Mouse (Mus musculus) CH12.LX (cell line): ENCODE data around the gene Drosha. TPM values are rescaled to one million over a fixed set of nuclear protein-coding genes. Genes with fewer than 3 reads are reported as not detected.

Experiments used
- DNase-seq: peaks from one replicate; pipeline ENCODE4 v3.0.0-alpha.2; 2013; ENCODE audit errors: extremely low read depth
- H3K27ac ChIP-seq: 2 replicates; pipeline ENCODE4 v1.5.1; 2012; ENCODE audit warnings: low read depth, mild to moderate bottlenecking, control low read depth, moderate library complexity; ENCODE audit not compliant: insufficient read depth
- H3K27me3 ChIP-seq: replicated peaks from 2 replicates; pipeline ENCODE3; 2012; ENCODE audit warnings: inconsistent platforms
- H3K36me3 ChIP-seq, 2 experiments: replicated peaks in 1 of 2; 2 replicates each; pipeline versions ENCODE3 to v1.6.1; 2012; ENCODE audit warnings: inconsistent platforms in 1 of 2, low read length in 1 of 2, mild to moderate bottlenecking in 1 of 2, mixed read lengths in 1 of 2, moderate library complexity in 1 of 2; ENCODE audit not compliant: control insufficient read depth in 1 of 2, insufficient read depth in 1 of 2
- H3K4me1 ChIP-seq, 2 experiments: 2 replicates each; pipeline ENCODE4 v1.6.1; 2012; ENCODE audit warnings: inconsistent platforms in 1 of 2, moderate library complexity in 1 of 2; ENCODE audit not compliant: insufficient read depth in 2 of 2, control insufficient read depth in 1 of 2
- H3K4me2 ChIP-seq: 2 replicates; pipeline ENCODE4 v1.6.1; 2012; ENCODE audit warnings: low read depth, mild to moderate bottlenecking, control low read depth; ENCODE audit not compliant: poor library complexity, insufficient read depth, severe bottlenecking
- H3K4me3 ChIP-seq, 3 experiments: fragments of 150-350 bp in 1 of 3; sonication (generic) in 1 of 3; replicated peaks in 1 of 3; 2 replicates each; pipeline versions ENCODE3 to v1.5.1; 2011 to 2012; ENCODE audit warnings: low read depth in 2 of 3, low read length in 2 of 3, mild to moderate bottlenecking in 2 of 3, moderate library complexity in 2 of 3, control low read depth in 1 of 3, improper control_type of control experiment in 1 of 3, inconsistent platforms in 1 of 3, mixed read lengths in 1 of 3; ENCODE audit not compliant: poor library complexity in 1 of 3
- H3K79me2 ChIP-seq: replicated peaks from 2 replicates; pipeline ENCODE4 v1.6.1; 2012; ENCODE audit warnings: mild to moderate bottlenecking, moderate library complexity; ENCODE audit not compliant: control insufficient read depth, poor library complexity, insufficient read depth, severe bottlenecking; ENCODE audit errors: extremely low read depth
- H3K9ac ChIP-seq: 2 replicates; pipeline ENCODE4 v1.6.1; 2012; ENCODE audit warnings: low read depth, mild to moderate bottlenecking, control low read depth, moderate library complexity; ENCODE audit not compliant: insufficient read depth
- H3K9me3 ChIP-seq: replicated peaks from 2 replicates; pipeline ENCODE3; 2012; ENCODE audit warnings: low read length, inconsistent platforms, mixed read lengths
- CTCF ChIP-seq, 2 experiments: IDR thresholded peaks in 1 of 2; conservative IDR thresholded peaks in 1 of 2; 2 replicates each; pipeline ENCODE4 v1.5.1; 2011 to 2012; ENCODE audit warnings: low read depth in 2 of 2, low read length in 2 of 2, improper control_type of control experiment in 1 of 2, inconsistent platforms in 1 of 2, mild to moderate bottlenecking in 1 of 2, moderate library complexity in 1 of 2
- E2F4 ChIP-seq: IDR thresholded peaks from 2 replicates; pipeline ENCODE4 v1.6.1; 2011; ENCODE audit warnings: low read depth, low read length, improper control_type of control experiment; ENCODE audit not compliant: insufficient replicate concordance
- ELF1 ChIP-seq: IDR thresholded peaks from 2 replicates; pipeline ENCODE4 v1.6.1; 2014; ENCODE audit warnings: low read depth, mild to moderate bottlenecking, inconsistent platforms, low read length, improper control_type of control experiment
- EP300 ChIP-seq: IDR thresholded peaks from 2 replicates; pipeline ENCODE4 v1.6.1; 2011; ENCODE audit warnings: low read length, improper control_type of control experiment
- GABPA ChIP-seq: IDR thresholded peaks from 2 replicates; pipeline ENCODE4 v1.6.1; 2012; ENCODE audit warnings: low read depth, low read length, improper control_type of control experiment, inconsistent platforms; ENCODE audit not compliant: insufficient replicate concordance
- JUND ChIP-seq: conservative IDR thresholded peaks from 2 replicates; pipeline ENCODE4 v1.6.1; 2011; ENCODE audit warnings: low read depth, low read length, improper control_type of control experiment
- KAT2A ChIP-seq: IDR thresholded peaks from 2 replicates; pipeline ENCODE4 v1.6.1; 2012; ENCODE audit warnings: low read length, improper control_type of control experiment, inconsistent platforms; ENCODE audit not compliant: insufficient replicate concordance
- MAZ ChIP-seq: IDR thresholded peaks from 2 replicates; pipeline ENCODE4 v1.6.1; 2012; ENCODE audit warnings: low read depth, mild to moderate bottlenecking, inconsistent platforms, low read length, improper control_type of control experiment, moderate library complexity
- MYC ChIP-seq: IDR thresholded peaks from 2 replicates; pipeline ENCODE4 v1.6.1; 2011; ENCODE audit warnings: low read depth, mild to moderate bottlenecking, improper control_type of control experiment, low read length
- NELFE ChIP-seq: IDR thresholded peaks from 2 replicates; pipeline ENCODE4 v1.6.1; 2011; ENCODE audit warnings: low read depth, low read length, improper control_type of control experiment
- POLR2AphosphoS2 ChIP-seq: IDR thresholded peaks from 2 replicates; pipeline ENCODE4 v1.6.1; 2011; ENCODE audit warnings: low read depth, low read length, improper control_type of control experiment
- USF2 ChIP-seq: conservative IDR thresholded peaks from 2 replicates; pipeline ENCODE4 v1.6.1; 2011; ENCODE audit warnings: low read depth, low read length, improper control_type of control experiment
- ZKSCAN1 ChIP-seq: IDR thresholded peaks from 2 replicates; pipeline ENCODE4 v1.6.1; 2012; ENCODE audit warnings: low read depth, inconsistent platforms, low read length, improper control_type of control experiment, borderline replicate concordance
- ZMIZ1 ChIP-seq: IDR thresholded peaks from 2 replicates; pipeline ENCODE4 v1.6.1; 2012; ENCODE audit warnings: low read depth, mild to moderate bottlenecking, inconsistent platforms, low read length, improper control_type of control experiment
- dilution Hi-C: fragments of 300-500 bp; cut with MboI; formaldehyde crosslinking; loops from 2 replicates; pipeline ENCODE4 v1.14.3; 2020; ENCODE audit warnings: low sequenced_read_pairs; ENCODE audit not compliant: extremely low pct_unique_long_range_greater_than_20kb, extremely low pct_ligation_motif_present
- in situ Hi-C: fragments of 300-500 bp; cut with MboI; formaldehyde crosslinking; loops from 3 replicates; pipeline ENCODE4 v1.14.3; 2019; ENCODE audit warnings: low sequenced_read_pairs, low pct_ligation_motif_present, low pct_unique_long_range_greater_than_20kb, mixed read lengths
- polyA plus RNA-seq: library from polyadenylated mRNA; unstranded; fragments of >175 nt; gene quantifications from 2 replicates; pipeline ENCODE4 v1.2.1, GENCODE M21; 2012; ENCODE audit warnings: low read depth; ENCODE audit not compliant: insufficient read length
- total RNA-seq, 2 experiments: library from RNA; depleted of rRNA; stranded (reverse); fragments of 300-350 nt in 1 of 2; fragments of >200 nt in 1 of 2; gene quantifications; 2 replicates each; pipeline ENCODE4 v1.2.3; 2012 to 2014

The Drosha gene
- total and polyA plus RNA-seq, 3 experiments = 23.4 to 81.9 (median 24.8) TPM

- Histone ChIP-seq H3K27ac (no peak overlapping the region), H3K9ac (no peak overlapping the region), H3K9me3 (no peaks in the 10 kb centered on the region), H3K27me3 (no peaks in the 10 kb centered on the region), H3K4me2 (no peak overlapping the region), H3K36me3 (peaks cover 44 to 95% of the 10 kb centered on the region in 2 experiments), H3K4me3 (no peak overlapping the region), H3K79me2 (no peaks in the 10 kb centered on the region), H3K4me1 (no peaks in the 10 kb centered on the region)
- no peak for DNase-seq
- in situ Hi-C loops = no loop called here
- dilution Hi-C loops = no loop called here
- no peak for TF ChIP-seq NELFE
- no peak for TF ChIP-seq ELF1
- TF ChIP-seq EP300 = no peak
- TF ChIP-seq MAZ = no peak
- TF ChIP-seq GABPA = no peak
- no peak for TF ChIP-seq JUND
- TF ChIP-seq CTCF (conservative IDR thresholded peaks at IDR 0.05 in 1 of 2, IDR thresholded peaks at IDR 0.05 in 1 of 2; ENCODE audit: low read depth in 2 of 2, low read length in 2 of 2) = no peak
- TF ChIP-seq KAT2A = no peak
- TF ChIP-seq MYC = no peak
- no peak for TF ChIP-seq ZKSCAN1
- no peak for TF ChIP-seq POLR2AphosphoS2
- TF ChIP-seq ZMIZ1 = no peak
- no peak for TF ChIP-seq USF2
Observed at GRCm38 (mm10) chr15:12879937-12880336, 55.3 kb downstream of the Drosha start.

- Histone ChIP-seq H3K4me2 (no peak overlapping the region), H3K27ac (no peak overlapping the region), H3K79me2 (no peaks in the 10 kb centered on the region), H3K4me1 (no peaks in the 10 kb centered on the region), H3K9me3 (no peaks in the 10 kb centered on the region), H3K36me3 (peaks cover 56 to 96% of the 10 kb centered on the region in 2 experiments), H3K4me3 (no peak overlapping the region), H3K27me3 (no peaks in the 10 kb centered on the region), H3K9ac (no peak overlapping the region)
- TF ChIP-seq JUND (no peak), CTCF (conservative IDR thresholded peaks at IDR 0.05 in 1 of 2, IDR thresholded peaks at IDR 0.05 in 1 of 2; ENCODE audit: low read depth in 2 of 2, low read length in 2 of 2) (no peak), POLR2AphosphoS2 (no peak)
- dilution Hi-C loops = no loop called here
- DNase-seq = no peak
- in situ Hi-C loops = no loop called here
Observed at GRCm38 (mm10) chr15:12884855-12885254, 60.2 kb downstream of the Drosha start.

- DNase-seq = no peak
- H3K36me3 ChIP-seq = peaks cover 58 to 96% of the 10 kb centered on the region in 2 experiments
- dilution Hi-C loops = no loop called here
Observed at GRCm38 (mm10) chr15:12885361-12885760, 60.7 kb downstream of the Drosha start.

More at GRCm38 (mm10) chr15:12885361-12885760, 60.7 kb downstream of the Drosha start:
- no peak overlapping the region for H3K4me3 ChIP-seq
- no peak overlapping the region for H3K9ac ChIP-seq
- no peak overlapping the region for H3K27ac ChIP-seq
- H3K9me3 ChIP-seq = no peaks in the 10 kb centered on the region
- H3K79me2 ChIP-seq = no peaks in the 10 kb centered on the region
- in situ Hi-C loops = no loop called here
- H3K4me2 ChIP-seq = no peak overlapping the region
- TF ChIP-seq E2F4 (no peak), USF2 (no peak), ZMIZ1 (no peak)
- H3K4me1 ChIP-seq = no peaks in the 10 kb centered on the region
- H3K27me3 ChIP-seq = no peaks in the 10 kb centered on the region
